Mouse (Mus musculus) spleen, adult 2 months (tissue): Measurements from ENCODE around the gene Rcor1.

ENCODE experiments used
- CTCF ChIP-seq: fragments of 200-500 bp; IDR thresholded peaks from 2 replicates; pipeline ENCODE4 v1.5.1; 2011; ENCODE audit warnings: mild to moderate bottlenecking, inconsistent platforms; ENCODE audit not compliant: insufficient read depth, insufficient read length, insufficient replicate concordance; ENCODE audit errors: extremely low read depth
- POLR2A ChIP-seq: fragments of 200-500 bp; IDR thresholded peaks from 2 replicates; pipeline ENCODE4 v1.6.1; 2011; ENCODE audit warnings: low read depth, low read length, inconsistent platforms

DNA sequence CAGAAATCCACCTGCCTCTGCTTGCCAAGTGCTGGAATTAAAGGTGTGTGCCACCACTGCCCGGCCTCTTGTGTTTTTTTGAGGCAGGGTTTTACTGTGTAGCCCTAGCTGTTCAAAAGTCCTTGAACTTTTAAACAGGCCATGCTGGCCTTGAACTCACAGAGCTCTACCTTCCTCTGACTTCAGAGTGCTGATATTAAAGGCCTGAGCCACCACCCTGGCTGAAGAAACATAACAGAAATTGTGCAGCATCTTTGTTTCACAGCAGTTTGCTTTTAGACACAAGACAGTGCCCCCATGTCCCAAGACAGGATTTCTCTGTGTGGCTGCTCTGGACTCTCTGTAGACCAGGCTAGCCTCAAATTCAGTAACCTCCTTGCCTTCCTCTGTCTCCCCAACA is 3.2 kb downstream of the Rcor1 start:
- TF ChIP-seq CTCF, result no peak
- TF ChIP-seq POLR2A, result no peak
